Mouse (Mus musculus) urinary bladder, adult 2 months (tissue): Measurements from ENCODE around the gene Atrnl1. TPM values are rescaled to one million over a fixed set of nuclear protein-coding genes. Genes with fewer than 3 reads are reported as not detected.
"Not testable (repeated sequence)": the region's sequence is repeated elsewhere in the genome, so short reads cannot be mapped to it uniquely, and the experiment has no call there.

ENCODE experiments used
- DNase-seq: peaks from one replicate; pipeline ENCODE4 v3.0.0; 2022; ENCODE audit warnings: low spot score
- polyA plus RNA-seq: library from polyadenylated mRNA; depleted of rRNA; stranded (reverse); fragments of >200 nt; gene quantifications from 2 replicates; pipeline ENCODE4 v1.2.3, GENCODE M21; 2012

Gene Atrnl1
- polyA plus RNA-seq, 1 experiment = 10.9 TPM

DNA sequence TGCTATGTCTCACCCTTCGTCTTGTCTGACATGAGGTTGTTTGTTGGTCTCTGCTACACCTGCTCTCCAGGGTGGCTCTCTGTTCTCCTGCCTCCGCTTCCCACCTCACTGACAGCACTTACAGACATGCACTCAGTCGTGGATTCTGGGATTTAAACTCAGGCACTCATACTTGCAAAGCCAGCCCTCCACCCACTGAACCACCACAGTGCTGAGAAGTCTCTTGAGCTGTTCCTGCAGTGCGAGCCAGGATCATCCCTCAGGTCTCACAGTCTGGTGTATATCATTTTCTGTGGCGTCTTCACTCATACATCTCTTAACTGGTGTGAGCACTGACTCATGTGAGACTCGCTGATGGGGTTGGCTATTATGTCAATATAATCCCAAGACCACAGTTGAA is 353.0 kb downstream of the Atrnl1 start:
- DNase-seq = no peak

GRCm38 (mm10) chr19:57969766-57970165 is 358.9 kb downstream of the Atrnl1 start:
- DNase-seq = no peak

GRCm38 (mm10) chr19:57970342-57970895 is 359.6 kb downstream of the Atrnl1 start:
- no peak for DNase-seq

DNA sequence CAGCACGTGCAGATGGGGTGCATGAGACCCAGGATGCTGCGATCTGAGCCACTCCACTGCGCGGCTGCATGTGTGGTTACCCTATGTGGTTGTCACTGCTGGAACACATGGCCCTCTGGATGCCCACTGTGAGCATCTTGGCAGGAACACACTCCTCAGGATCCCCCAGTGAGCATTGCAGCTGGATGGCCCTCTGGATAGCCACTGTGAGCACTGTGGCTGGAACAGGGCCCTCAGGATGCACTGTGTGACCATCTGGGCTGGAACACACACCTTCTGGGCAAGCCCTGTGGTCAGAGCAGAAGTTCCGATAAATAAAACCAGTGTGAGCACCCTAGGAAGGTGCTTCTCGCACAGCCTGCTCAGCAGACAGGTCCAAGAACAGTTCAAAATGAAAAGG is 364.4 kb downstream of the Atrnl1 start:
- no peak for DNase-seq

DNA sequence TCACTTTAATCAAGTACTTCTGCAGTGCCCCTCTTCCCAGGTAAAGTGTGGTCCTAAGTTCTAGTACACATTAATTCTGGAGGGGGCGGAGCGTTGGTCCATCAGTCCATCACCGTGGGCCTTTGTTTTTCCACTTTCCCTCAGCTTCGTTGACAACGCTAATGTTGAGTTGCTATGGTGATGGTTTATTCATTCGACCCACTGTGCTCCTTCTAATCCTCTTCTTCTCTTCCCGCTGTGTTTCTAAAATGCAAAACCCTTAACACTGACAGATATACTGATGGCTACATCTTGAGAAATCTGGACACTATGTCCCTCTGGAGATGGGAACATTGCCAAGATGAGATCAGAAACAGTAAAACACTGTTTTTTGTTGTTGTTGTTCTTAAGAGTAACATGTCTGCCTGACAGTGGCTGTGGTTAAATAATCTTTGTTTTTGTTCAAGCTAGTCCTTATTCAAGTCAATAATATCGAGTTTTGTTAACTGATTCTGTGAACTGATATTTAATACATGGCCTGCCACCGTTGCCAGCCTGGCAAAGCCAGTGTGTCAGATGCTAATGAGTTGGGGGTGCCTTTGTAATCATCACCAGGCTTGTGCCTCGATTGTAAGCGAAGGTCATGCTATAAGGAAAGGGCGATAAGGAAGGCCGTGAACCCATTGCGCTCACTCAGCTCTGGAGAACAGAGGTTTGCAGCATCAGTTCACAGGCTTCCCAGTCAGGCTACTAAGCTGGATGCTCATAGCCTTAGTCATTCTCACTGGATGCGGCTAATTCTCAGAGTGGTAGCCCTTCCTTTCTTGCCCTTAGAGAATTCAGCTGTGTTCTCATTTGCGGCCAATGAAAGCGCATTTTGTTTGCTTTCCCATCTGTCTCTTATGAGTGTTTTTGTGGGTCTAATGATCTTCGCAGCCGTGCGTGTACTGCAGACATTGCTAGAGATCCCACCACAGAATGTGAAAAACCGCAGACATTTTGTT is 375.4 kb downstream of the Atrnl1 start:
- DNase-seq = no peak

DNA sequence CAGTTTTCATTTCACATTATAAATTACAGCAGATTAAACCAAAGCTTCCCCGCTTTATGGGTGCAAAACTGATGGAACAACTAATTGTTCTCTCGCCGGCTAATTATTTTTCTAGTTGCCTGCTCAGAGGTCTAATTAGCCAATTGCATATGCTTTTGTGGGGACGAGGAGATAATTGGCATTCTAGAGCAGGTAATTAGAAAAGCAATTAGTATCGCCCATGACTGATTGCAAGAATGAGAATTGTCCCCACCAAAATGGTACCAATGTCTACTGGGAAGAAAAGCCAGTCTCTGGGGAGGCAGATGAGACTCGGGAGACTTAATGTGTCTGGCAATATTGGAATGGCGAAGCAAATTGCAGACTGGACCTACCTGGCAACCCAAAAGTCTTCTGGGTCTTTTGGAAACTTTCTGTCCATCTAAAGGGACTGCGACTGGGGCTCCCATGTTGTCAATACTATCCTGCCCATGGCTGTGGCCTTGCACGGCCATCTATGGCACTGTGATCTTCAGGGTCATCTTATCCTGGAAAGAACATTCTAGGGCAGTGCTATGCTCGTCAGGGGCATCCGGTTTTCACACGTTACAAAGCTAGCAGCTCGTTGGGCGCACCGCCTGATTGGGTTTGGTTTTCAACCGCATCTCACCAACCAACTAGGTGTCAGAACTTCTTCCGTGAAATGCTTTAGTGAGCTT is 377.0 kb downstream of the Atrnl1 start:
- no peak for DNase-seq

- no peak for DNase-seq
These were observed 377.8 kb downstream of the Atrnl1 start for GRCm38 (mm10) chr19:57988559-57989093.

- no peak for DNase-seq
These were observed 380.4 kb downstream of the Atrnl1 start for GRCm38 (mm10) chr19:57991099-57991760.

DNA sequence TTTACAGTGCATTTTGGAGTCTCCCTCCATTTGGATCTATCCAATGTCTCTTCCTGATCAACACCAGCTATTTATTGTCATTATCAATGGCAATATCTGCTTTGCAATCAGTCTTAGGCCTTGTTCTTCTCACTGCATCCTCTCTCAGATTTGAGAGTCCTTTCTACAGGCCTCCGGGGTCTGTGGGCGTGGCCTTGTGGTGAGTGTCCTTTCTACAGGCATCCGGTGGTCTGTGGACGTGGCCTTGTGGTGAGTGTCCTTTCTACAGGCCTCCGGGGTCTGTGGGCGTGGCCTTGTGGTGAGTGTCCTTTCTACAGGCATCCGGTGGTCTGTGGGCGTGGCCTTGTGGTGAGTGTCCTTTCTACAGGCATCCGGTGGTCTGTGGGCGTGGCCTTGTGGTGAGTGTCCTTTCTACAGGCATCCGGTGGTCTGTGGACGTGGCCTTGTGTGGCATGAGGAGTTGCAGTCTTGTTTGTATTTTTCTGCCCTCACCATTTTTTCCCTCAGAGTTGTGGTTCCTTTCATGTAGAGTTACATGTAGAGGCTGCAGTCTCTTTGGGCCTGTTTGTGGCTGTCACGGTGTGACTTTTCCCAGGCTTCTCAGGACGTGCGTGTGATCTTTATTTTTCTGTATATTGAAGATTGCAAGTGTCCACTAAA is 383.5 kb downstream of the Atrnl1 start:
- DNase-seq = not testable (repeated sequence)

DNA sequence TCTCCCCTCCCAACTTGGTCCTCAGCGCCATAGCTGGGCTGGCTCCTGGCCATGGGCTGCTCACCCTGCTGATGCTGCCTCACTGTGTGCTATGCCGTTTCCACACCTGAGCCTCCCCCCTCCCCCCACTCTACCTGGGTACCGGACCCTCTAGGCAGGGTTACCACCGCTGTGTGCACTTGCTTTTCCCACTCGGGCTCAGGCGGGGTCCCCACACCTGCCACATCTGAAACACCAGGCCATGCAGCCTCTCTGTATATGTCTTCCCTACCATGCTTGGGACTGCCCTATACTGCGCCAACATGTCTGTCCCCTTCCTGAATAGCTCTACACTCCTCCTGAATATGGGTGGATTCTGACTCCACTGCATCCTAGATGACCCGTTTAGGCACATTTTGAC is 384.2 kb downstream of the Atrnl1 start:
- no peak for DNase-seq

DNA sequence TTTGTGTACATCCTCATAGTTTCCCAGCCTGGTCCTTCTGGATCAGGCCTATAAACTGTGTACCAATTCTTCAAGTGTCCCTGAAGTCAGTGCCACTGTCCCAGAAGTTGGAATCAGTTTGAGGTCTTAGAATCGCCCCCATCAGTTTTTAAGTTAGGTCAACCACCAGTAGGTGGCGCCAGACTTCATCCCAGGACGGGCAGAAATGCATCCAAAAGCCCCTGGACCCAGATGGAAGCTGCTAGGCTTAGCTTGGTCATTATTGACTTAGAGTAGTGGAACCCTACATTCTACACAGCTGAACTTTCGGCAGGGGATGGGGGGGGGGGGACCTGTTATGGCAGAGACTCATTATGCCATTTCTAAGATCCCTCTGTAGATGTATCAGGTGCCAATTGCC is 387.1 kb downstream of the Atrnl1 start:
- no peak for DNase-seq

GRCm38 (mm10) chr19:58011636-58012035 is 400.8 kb downstream of the Atrnl1 start:
- DNase-seq = no peak

- DNase-seq = no peak
These were observed 404.9 kb downstream of the Atrnl1 start for GRCm38 (mm10) chr19:58015741-58016140.

GRCm38 (mm10) chr19:58016561-58017453 is 406.0 kb downstream of the Atrnl1 start:
- DNase-seq = no peak

DNA sequence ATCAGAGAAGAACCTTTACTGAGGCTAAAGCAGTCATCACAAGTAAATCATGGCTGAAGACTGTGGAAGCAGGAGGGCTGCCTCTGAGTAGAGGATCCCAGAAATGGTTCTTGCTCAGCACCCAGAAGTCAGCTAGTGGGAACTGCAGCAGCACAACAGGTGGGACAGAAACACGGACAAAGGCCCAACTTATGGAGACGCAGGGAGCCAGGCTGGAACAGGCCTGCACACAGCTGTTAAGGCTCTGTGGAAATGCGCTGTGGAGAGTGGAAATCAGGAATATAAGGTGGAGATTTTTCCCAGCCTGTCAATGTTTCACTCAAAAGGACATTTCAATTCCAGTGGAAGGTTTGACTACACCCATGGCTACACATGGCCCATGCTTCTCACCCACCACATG is 406.6 kb downstream of the Atrnl1 start:
- DNase-seq = no peak

GRCm38 (mm10) chr19:58018698-58019097 is 407.9 kb downstream of the Atrnl1 start:
- DNase-seq = no peak

- DNase-seq = no peak
These were observed 410.9 kb downstream of the Atrnl1 start for GRCm38 (mm10) chr19:58021514-58022284.

DNA sequence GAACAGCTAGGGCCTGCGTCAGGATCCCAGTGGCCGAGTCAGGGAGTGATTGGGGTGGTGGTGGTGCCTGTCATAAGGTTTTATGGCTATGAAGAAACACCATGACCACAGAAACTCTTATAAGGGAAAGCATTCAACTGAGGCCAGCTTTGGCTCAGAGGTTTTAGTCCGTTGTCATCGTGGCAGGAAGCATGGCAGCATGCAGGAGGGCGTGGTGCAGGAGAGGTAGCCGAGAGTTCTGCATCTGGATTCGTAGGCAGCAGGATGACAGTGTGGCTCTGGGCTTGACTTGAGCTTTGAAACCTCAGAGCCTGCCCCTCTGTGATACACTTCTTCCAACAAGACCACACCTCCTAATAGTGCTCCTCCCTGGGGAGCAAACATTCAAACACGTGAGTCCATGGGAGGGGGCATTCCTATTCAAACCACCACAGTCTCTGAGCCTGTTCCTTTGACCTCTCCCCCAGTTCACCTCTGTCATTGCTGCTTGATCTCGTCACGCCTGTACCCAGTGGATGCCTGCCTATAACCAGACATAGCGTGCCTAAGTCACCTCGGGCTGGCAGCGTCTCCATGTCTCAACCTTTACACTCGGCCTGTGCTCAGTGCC is 412.5 kb downstream of the Atrnl1 start:
- no peak for DNase-seq

- DNase-seq = no peak
These were observed 414.2 kb downstream of the Atrnl1 start for GRCm38 (mm10) chr19:58025053-58025452.
